Mouse (Mus musculus) thymus, adult 2 months (tissue): ENCODE measurements around the gene Actb. TPM values are rescaled to one million over a fixed set of nuclear protein-coding genes. Genes with fewer than 3 reads are reported as not detected.

ENCODE experiments used
- DNase-seq: peaks from one replicate; pipeline ENCODE4 v3.0.0; 2021
- H3K27ac ChIP-seq: fragments of 200-500 bp; 2 replicates; pipeline ENCODE4 v1.5.1; 2012; ENCODE audit warnings: low read length, control low read depth; ENCODE audit not compliant: control insufficient read depth, insufficient read depth
- H3K27me3 ChIP-seq: fragments of 200-500 bp; 2 replicates; pipeline ENCODE4 v1.6.1; 2012; ENCODE audit warnings: mild to moderate bottlenecking, low read length, moderate library complexity, mixed read lengths; ENCODE audit not compliant: control insufficient read depth, insufficient read depth
- H3K36me3 ChIP-seq: fragments of 200-500 bp; 2 replicates; pipeline ENCODE4 v1.6.1; 2012; ENCODE audit warnings: mild to moderate bottlenecking, low read length, moderate library complexity; ENCODE audit not compliant: control insufficient read depth, insufficient read depth
- H3K4me1 ChIP-seq: fragments of 200-500 bp; replicated peaks from 2 replicates; pipeline ENCODE4 v1.6.1; 2012; ENCODE audit warnings: low read length; ENCODE audit not compliant: control insufficient read depth, insufficient read depth
- H3K4me3 ChIP-seq: fragments of 200-500 bp; 2 replicates; pipeline ENCODE4 v1.5.1; 2012; ENCODE audit warnings: mild to moderate bottlenecking, low read length, control low read depth, moderate library complexity; ENCODE audit not compliant: control insufficient read depth, insufficient read depth
- CTCF ChIP-seq: fragments of 200-500 bp; IDR thresholded peaks from 2 replicates; pipeline ENCODE4 v1.5.1; 2012; ENCODE audit warnings: mild to moderate bottlenecking, control low read depth, low read length, moderate library complexity, borderline replicate concordance; ENCODE audit not compliant: control insufficient read depth, poor library complexity, insufficient read depth; ENCODE audit errors: extremely low read depth
- POLR2A ChIP-seq: fragments of 200-500 bp; IDR thresholded peaks from 2 replicates; pipeline ENCODE4 v1.6.1; 2012; ENCODE audit warnings: mild to moderate bottlenecking, low read length, control low read depth, moderate library complexity; ENCODE audit not compliant: control insufficient read depth, poor library complexity, insufficient read depth; ENCODE audit errors: extremely low read depth
- WGBS: fragments of 180-500 bp; shearing (Covaris S2); methylation state at CpG from one replicate; pipeline ENCODE4 v1.1.7; 2018; 5-methylcytosine and 5-hydroxymethylcytosine counted together
- polyA plus RNA-seq: library from polyadenylated mRNA; depleted of rRNA; stranded (reverse); fragments of >200 nt; gene quantifications from 2 replicates; pipeline ENCODE4 v1.2.3, GENCODE M21; 2012

The Actb gene
- polyA plus RNA-seq, 1 experiment: 6,903 TPM

GRCm38 (mm10) chr5:142931241-142931745 lies 24.7 kb upstream of the Actb start:
- DNase-seq: no peak
- no peak overlapping the region for H3K4me3 ChIP-seq
- H3K36me3 ChIP-seq: no peaks in the 10 kb centered on the region
- H3K4me1 ChIP-seq: peaks cover 46% of the 10 kb centered on the region
- H3K27ac ChIP-seq: no peak overlapping the region
- no peaks in the 10 kb centered on the region for H3K27me3 ChIP-seq
- WGBS: 88% methylated on average over 9 of the region's 9 CpGs
- TF ChIP-seq CTCF (no peak), POLR2A (no peak)

DNA sequence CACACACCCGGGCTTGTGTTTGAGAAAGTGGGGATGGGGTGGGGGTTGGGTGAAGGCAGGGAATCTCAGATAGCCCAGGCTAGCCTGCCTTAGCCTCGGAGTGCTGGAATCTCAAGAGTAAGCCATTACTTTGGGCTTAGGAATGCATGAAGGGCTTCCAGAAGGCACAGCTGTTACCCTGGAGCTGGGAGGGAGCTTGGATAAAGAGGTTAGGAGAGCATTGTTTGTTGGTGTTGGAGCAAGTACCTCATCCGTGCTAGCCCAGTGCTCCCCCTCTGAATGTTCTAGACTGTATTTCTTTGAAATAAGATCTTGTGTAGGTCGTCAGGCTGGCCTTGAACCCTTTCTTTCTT lies 22.8 kb upstream of the Actb start:
- Histone ChIP-seq H3K4me1 (peaks cover 51% of the 10 kb centered on the region), H3K27me3 (no peaks in the 10 kb centered on the region), H3K36me3 (no peaks in the 10 kb centered on the region), H3K27ac (peak overlapping the region; percentile 87), H3K4me3 (peak overlapping the region; percentile 61)
- no peak for TF ChIP-seq CTCF
- no peak for DNase-seq
- whole genome bisulfite sequencing: 9% methylated on average over 4 of the region's 4 CpGs

- WGBS: 2% methylated on average over 35 of the region's 35 CpGs
- Histone ChIP-seq H3K4me1 (peaks cover 51% of the 10 kb centered on the region), H3K27ac (peak overlapping the region; percentile 87), H3K27me3 (no peaks in the 10 kb centered on the region), H3K4me3 (peak overlapping the region; percentile 61), H3K36me3 (no peaks in the 10 kb centered on the region)
- peak; percentile 80 for DNase-seq
- TF ChIP-seq CTCF (no peak), POLR2A (peak; percentile 57; the same call in 1 of the 2 replicates)
Observed at GRCm38 (mm10) chr5:142928749-142929399, 22.3 kb upstream of the Actb start.

GRCm38 (mm10) chr5:142927341-142927930 lies 20.9 kb upstream of the Actb start:
- TF ChIP-seq CTCF (no peak), POLR2A (no peak)
- Histone ChIP-seq H3K4me1 (peaks cover 46% of the 10 kb centered on the region), H3K27ac (peak overlapping the region; percentile 63), H3K27me3 (no peaks in the 10 kb centered on the region), H3K4me3 (no peak overlapping the region), H3K36me3 (no peaks in the 10 kb centered on the region)
- 98% methylated on average over 12 of the region's 12 CpGs for WGBS
- DNase-seq: no peak

DNA sequence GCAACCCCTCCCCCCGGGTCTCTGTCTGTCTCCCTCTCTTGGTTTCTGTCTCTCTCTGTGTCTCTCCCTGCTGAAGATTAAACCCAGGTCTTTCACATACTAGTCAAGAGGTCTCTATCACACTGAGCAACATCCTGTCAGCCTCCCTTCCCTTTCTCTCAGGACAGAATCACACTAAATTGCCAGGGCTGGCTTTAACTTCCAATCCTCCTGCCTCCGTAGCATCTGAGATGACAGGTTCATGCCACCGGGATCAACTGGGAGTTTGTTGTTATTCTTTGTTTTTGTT lies 20.3 kb upstream of the Actb start:
- WGBS: 48% methylated on average over 3 of the region's 3 CpGs
- TF ChIP-seq CTCF (no peak), POLR2A (no peak)
- Histone ChIP-seq H3K27me3 (no peaks in the 10 kb centered on the region), H3K27ac (peak overlapping the region; percentile 63), H3K36me3 (no peaks in the 10 kb centered on the region), H3K4me3 (no peak overlapping the region), H3K4me1 (peaks cover 41% of the 10 kb centered on the region)
- peak; percentile 21 for DNase-seq

- Histone ChIP-seq H3K27me3 (no peaks in the 10 kb centered on the region), H3K4me1 (peaks cover 42% of the 10 kb centered on the region), H3K36me3 (no peaks in the 10 kb centered on the region), H3K27ac (peak overlapping the region; percentile 63), H3K4me3 (no peak overlapping the region)
- 0 out of 2 replicates have a peak, but pooled peaks have one; percentile 9 for TF ChIP-seq CTCF
- TF ChIP-seq POLR2A: no peak
- 9% methylated on average over 13 of the region's 13 CpGs for WGBS
- peak; percentile 37 for DNase-seq
Observed at GRCm38 (mm10) chr5:142926204-142926939, 19.8 kb upstream of the Actb start.
